Mouse (Mus musculus) small intestine, adult 2 months (tissue): ENCODE measurements around the gene Mrpl52.
A peak's percentile ranks its signal among the peaks of the same experiment; 100 is the strongest.

Source experiments
- CTCF ChIP-seq: fragments of 200-500 bp; IDR thresholded peaks from 2 replicates; pipeline ENCODE4 v1.5.1; 2012; ENCODE audit warnings: low read depth, mild to moderate bottlenecking, control low read depth, inconsistent platforms, low read length, moderate library complexity, mixed read lengths; ENCODE audit not compliant: insufficient replicate concordance, insufficient read length; ENCODE audit errors: extremely low read depth
- POLR2A ChIP-seq: fragments of 200-500 bp; IDR thresholded peaks from 2 replicates; pipeline ENCODE4 v1.6.1; 2012; ENCODE audit warnings: low read depth, mild to moderate bottlenecking, control low read depth, inconsistent platforms, low read length, moderate library complexity

DNA sequence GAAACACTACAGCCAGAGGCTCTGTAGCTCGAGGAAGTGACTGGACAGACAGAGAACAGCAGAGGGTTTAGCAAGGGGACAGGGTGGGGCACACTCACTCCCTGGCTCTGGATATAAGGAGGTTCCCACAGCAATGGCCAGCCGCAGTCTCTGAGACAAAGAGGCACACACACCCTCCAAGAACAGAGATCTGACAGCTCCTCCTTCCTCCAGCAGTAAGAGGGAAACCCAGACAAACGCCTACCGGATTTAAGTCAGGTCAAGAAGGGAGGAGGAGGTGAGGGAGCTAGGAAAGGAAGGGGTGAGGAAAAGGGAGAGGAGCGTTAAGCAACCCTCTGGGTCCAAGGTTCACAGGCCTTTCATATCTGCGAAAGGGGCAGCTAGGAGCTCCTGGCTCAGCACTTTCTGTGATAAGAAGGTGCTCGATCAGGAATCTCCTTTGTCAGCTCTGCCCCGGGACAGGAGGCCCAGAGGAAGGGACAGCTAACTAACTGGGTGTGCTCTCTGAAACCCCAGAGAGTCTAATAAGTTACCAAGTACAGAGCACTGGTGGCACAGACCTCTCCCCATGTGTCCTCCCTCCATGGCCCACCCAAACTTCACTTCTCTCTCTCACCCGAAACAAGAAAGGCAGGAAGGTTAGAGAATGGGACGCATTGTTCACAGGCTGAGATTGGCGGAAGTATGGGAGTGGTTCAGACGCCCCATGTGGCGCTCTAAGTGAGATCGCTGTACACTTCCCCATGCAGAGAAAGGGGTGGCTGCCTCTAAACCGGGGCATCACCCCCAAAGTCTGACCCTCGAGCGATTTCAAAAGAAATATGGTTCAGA is 16.5 kb upstream of the Mrpl52 start:
- no peak; the same call in 1 of the 2 replicates for TF ChIP-seq CTCF
- peak; percentile 67; the same call in 1 of the 2 replicates for TF ChIP-seq POLR2A
